ENCODE assay signal across 9 mouse cellular contexts in genomic region chr3:88173375-88173774, GRCm38 (mm10). TPM values are rescaled to one million over a fixed set of nuclear protein-coding genes. Genes with fewer than 3 reads are reported as not detected.
DNase-seq lines count a peak whose midpoint lies in the region; ATAC-seq and TF ChIP-seq lines count a peak whose summit lies in the region.
"Had no signal": no experiment of that assay in that cellular context is flagged by ENCODE, and none has a peak within 500 bp of the region (broad histone marks: within the 10 kb centered on the region; RNA-seq: fewer than 3 reads in every experiment).

No protein-coding gene starts in this region.

- 48% methylated on average over 3 of the region's 3 CpGs for WGBS in midbrain, embryonic 10.5 days
- 46% methylated on average over 3 of the region's 3 CpGs for WGBS in midbrain, embryonic 15.5 days
- 50% methylated on average over 3 of the region's 3 CpGs for WGBS in heart, embryonic 13.5 days
- 41% methylated on average over 3 of the region's 3 CpGs for WGBS in lung, embryonic 14.5 days

- no peaks in the 10 kb centered on the region for H3K27me3 ChIP-seq in midbrain, embryonic 10.5 days (ENCODE audit: low read depth, poor library complexity, severe bottlenecking)
- no peaks in the 10 kb centered on the region for H3K27me3 ChIP-seq in midbrain, embryonic 15.5 days (replicated peaks)
- H3K27me3 ChIP-seq in heart, embryonic 13.5 days (replicated peaks), result no peaks in the 10 kb centered on the region
- no peaks in the 10 kb centered on the region for H3K27me3 ChIP-seq in lung, embryonic 14.5 days (ENCODE audit: insufficient read depth, low read length)
- H3K27me3 ChIP-seq: Patski had no signal

- DNase-seq in adrenal gland, adult (ENCODE audit: inconsistent age in 2 of 2, low spot score in 1 of 2), result peak; percentile 67 to 83
- no peak for DNase-seq in adrenal gland, adult 2 months
- peak; percentile 39 for DNase-seq in midbrain, embryonic 10.5 days (ENCODE audit: low spot score)
- DNase-seq in brain, adult 2 months (ENCODE audit: low read depth, low spot score), result peak; percentile 88
- peak; percentile 73 for DNase-seq in lung, embryonic 14.5 days
- DNase-seq in thymus, postnatal 25 days, result peak; percentile 75

- H3K4me1 ChIP-seq in midbrain, embryonic 10.5 days, result peaks cover 10% of the 10 kb centered on the region
- H3K4me1 ChIP-seq in midbrain, embryonic 15.5 days, result peaks cover 5% of the 10 kb centered on the region
- peaks cover 36% of the 10 kb centered on the region for H3K4me1 ChIP-seq in heart, embryonic 13.5 days
- H3K4me1 ChIP-seq in lung, embryonic 14.5 days (ENCODE audit: insufficient read depth), result no peaks in the 10 kb centered on the region

- H3K27ac ChIP-seq in midbrain, embryonic 10.5 days (replicated peaks), result no peak overlapping the region
- no peak overlapping the region for H3K27ac ChIP-seq in midbrain, embryonic 15.5 days
- peak overlapping the region; percentile 60 for H3K27ac ChIP-seq in heart, embryonic 13.5 days (replicated peaks)
- H3K27ac ChIP-seq in lung, embryonic 14.5 days (ENCODE audit: low read depth), result no peak overlapping the region

- no peak overlapping the region for H3K4me3 ChIP-seq in midbrain, embryonic 10.5 days
- H3K4me3 ChIP-seq in midbrain, embryonic 15.5 days, result no peak overlapping the region
- H3K4me3 ChIP-seq in heart, embryonic 13.5 days, result no peak overlapping the region
- H3K4me3 ChIP-seq in lung, embryonic 14.5 days (ENCODE audit: low read depth, low read length), result no peak overlapping the region

- no peak overlapping the region for H3K9ac ChIP-seq in midbrain, embryonic 15.5 days
- no peak overlapping the region for H3K9ac ChIP-seq in heart, embryonic 13.5 days
- no peak overlapping the region for H3K9ac ChIP-seq in lung, embryonic 14.5 days

- peaks cover 50% of the 10 kb centered on the region for H3K36me3 ChIP-seq in midbrain, embryonic 10.5 days
- peaks cover 24% of the 10 kb centered on the region; the same call in 1 of the 2 replicates for H3K36me3 ChIP-seq in midbrain, embryonic 15.5 days (replicated peaks)
- H3K36me3 ChIP-seq in heart, embryonic 13.5 days, result peaks cover 71% of the 10 kb centered on the region
- H3K36me3 ChIP-seq in lung, embryonic 14.5 days (ENCODE audit: insufficient read depth), result peaks cover 62% of the 10 kb centered on the region

- no peaks in the 10 kb centered on the region for H3K9me3 ChIP-seq in midbrain, embryonic 10.5 days (replicated peaks)
- H3K9me3 ChIP-seq in midbrain, embryonic 15.5 days, result no peaks in the 10 kb centered on the region
- no peaks in the 10 kb centered on the region for H3K9me3 ChIP-seq in heart, embryonic 13.5 days
- no peaks in the 10 kb centered on the region for H3K9me3 ChIP-seq in lung, embryonic 14.5 days (ENCODE audit: low read depth, low read length)

- H3K4me2 ChIP-seq in midbrain, embryonic 15.5 days, result no peak overlapping the region
- H3K4me2 ChIP-seq in heart, embryonic 13.5 days, result no peak overlapping the region
- no peak overlapping the region for H3K4me2 ChIP-seq in lung, embryonic 14.5 days

- ATAC-seq in midbrain, embryonic 15.5 days (replicated peaks), result no peak
- no peak for ATAC-seq in heart, embryonic 13.5 days (ENCODE audit: extremely low read depth, insufficient number of reproducible peaks, low FRiP score, low TSS enrichment)
- no peak for ATAC-seq in lung, embryonic 14.5 days (ENCODE audit: insufficient read depth)
- ATAC-seq: Patski had no signal

- TF ChIP-seq CTCF in lung, embryonic 14.5 days (IDR thresholded peaks at IDR 0.05; ENCODE audit: low read depth), result peak; percentile 73

RNA-seq across cellular contexts. Expression of gene Mef2d, which starts 31.2 kb away (rescaled TPM):
- total RNA-seq in adrenal gland, adult 2 months (2021), result 100 to 1,000 TPM in 1 of 2 experiments, 10 to 100 TPM in 1; 78.4 to 114 TPM
- 173 and 185 TPM in 2 replicates for polyA plus RNA-seq in adrenal gland, adult 2 months (2012; rRNA removed)
- polyA plus RNA-seq in midbrain, embryonic 10.5 days (2016; fragmentation: Nextera tagmentation; extraction: Ambion mirVana), result 8.2 and 11.0 TPM in 2 replicates
- polyA plus RNA-seq in midbrain, embryonic 15.5 days (2015; fragmentation: Nextera tagmentation; extraction: Ambion mirVana), result 23.2 and 25.3 TPM in 2 replicates
- polyA plus RNA-seq in heart, embryonic 13.5 days (2015; fragmentation: Nextera tagmentation; extraction: Ambion mirVana), result 35.5 and 37.1 TPM in 2 replicates
- 24.7 and 25.4 TPM in 2 replicates for polyA plus RNA-seq in lung, embryonic 14.5 days (2014; fragmentation: Nextera tagmentation; extraction: Ambion mirVana)
